Mouse (Mus musculus): ENCODE measurements at regions not wholly inside any gene's neighbourhood (a gene's known extent, or its start where the extent isn't known, plus 50 kb on each side); places are given as distances from the start of the nearest gene placed in this dataset.

DNA sequence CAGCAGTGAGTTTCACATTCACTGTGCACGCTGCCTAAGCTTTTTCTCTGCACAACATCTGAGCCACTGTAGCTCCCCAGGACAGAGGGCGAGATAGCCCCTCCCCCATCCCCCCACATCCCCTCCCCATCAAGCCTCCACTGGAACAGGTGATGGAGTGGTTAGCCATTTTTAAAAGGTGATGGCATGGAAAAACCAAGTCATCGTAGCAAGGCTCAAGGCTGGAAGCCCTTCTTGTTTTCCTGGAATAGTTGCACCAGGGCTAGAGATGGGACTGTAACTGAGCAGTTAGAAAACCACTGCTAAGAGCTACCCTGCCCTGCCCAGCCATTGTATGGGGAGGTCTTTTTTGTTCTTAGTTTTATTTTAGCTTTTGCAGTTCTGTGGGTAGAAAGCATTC, 209.1 kb upstream of the Rreb1 start:
- DNase-seq (ENCODE audit: low read depth, low spot score): peak; percentile 52

- DNase-seq (ENCODE audit: low read depth, low spot score): no peak
Measured at GRCm38 (mm10) chr13:37569486-37569885, 208.7 kb upstream of the Rreb1 start.

- DNase-seq (ENCODE audit: low read depth, low spot score): no peak
Measured at GRCm38 (mm10) chr13:37572983-37573382, 205.2 kb upstream of the Rreb1 start.

DNA sequence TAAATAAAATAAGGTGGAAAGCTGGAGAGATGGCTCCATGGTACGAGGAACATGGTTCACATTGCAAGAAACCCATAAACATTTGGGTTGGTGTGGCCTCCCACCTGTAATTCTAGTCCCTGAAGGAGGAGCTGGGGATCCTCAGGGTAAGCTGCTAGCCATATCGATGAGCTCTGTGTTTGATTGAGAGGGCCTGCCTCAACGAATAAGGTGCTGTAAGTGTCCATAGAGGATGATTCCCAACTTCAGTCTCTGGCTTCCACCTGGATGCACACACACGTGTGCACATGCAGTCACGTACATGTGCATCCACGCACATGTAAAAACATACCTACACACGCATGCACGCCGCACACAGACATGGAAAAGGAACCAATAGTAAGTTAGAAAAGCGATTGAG, 199.0 kb upstream of the Rreb1 start:
- DNase-seq (ENCODE audit: low read depth, low spot score): no peak

- DNase-seq (ENCODE audit: low read depth, low spot score): no peak
Measured at GRCm38 (mm10) chr13:37579775-37580174, 198.4 kb upstream of the Rreb1 start.

DNA sequence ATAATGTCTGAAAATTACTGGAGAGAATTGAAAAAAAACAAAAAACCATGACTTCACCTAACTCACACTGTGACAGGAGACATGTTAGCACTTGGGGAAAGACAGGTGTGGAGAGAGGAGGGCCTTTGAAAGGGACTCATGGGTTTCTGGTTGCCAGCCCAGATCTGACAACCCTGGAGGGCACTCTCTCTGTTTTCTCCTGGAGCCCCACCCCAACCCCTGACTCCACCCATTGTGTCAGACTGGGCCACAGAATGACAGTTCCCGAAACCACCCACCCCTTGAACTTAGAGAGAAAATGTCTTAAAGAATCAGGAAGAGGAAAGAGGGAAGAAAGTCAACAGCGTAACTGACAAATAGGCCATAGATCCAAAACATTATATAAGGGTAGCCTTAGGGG, 197.4 kb upstream of the Rreb1 start:
- no peak for DNase-seq (ENCODE audit: low read depth, low spot score)

DNA sequence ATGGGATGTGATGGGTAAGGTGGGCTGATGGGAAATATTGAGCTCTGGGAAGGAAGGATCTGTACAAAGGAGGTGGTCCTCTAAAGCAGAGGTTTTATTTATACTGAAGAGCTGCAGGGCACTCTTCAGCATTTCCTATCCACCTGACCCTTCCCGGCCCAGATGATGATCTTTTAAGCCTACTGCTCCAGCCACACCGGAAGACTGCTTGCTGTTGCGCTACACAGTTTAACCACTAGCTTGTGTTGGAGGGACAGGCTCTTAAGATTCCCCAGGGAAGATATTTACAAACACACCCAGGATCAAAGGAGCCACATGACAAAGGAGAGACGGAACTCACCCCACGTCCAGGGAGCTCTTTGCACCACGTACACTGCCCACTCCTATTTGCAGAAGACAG, 196.8 kb upstream of the Rreb1 start:
- no peak for DNase-seq (ENCODE audit: low read depth, low spot score)

DNA sequence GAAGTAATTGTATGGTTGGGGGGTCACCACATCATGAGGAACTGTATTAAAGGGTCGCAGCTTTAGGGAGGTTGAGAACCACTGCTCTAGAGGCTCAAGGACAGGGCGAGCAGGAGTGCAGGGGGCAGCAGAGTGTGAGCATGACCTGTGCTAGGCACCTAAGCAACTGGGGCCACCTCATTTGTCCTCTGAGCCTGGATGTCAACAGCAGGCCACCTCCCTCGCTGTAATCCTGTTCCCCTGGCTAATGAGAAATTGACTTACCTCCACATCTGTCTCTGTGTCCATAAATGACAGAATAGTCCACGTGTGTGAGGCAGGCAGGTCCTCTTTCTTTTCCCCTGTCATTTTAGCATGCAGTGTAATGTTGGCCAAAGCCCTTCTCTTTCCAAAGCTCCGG, 192.7 kb upstream of the Rreb1 start:
- no peak for DNase-seq (ENCODE audit: low read depth, low spot score)

DNA sequence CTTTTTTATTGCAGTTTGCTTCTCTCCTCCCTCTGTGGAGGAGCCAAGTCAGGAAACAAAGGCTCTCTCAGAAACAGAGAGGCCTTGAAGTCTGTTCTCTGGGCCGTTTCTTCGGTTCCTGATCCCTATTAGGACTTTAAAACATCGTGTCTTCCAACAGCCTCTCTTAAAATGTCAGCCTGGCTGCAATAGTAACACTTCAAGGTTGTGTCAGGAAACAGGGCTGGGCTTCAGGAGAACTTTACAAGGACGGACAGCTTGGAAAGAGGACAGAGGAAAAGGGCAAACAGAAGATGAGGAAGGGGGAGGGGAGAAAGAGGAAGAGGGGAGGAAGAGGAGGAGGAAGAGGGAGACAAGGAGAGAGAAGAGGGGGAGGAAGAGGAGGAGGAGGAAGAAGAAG, 191.7 kb upstream of the Rreb1 start:
- no peak for DNase-seq (ENCODE audit: low read depth, low spot score)

DNA sequence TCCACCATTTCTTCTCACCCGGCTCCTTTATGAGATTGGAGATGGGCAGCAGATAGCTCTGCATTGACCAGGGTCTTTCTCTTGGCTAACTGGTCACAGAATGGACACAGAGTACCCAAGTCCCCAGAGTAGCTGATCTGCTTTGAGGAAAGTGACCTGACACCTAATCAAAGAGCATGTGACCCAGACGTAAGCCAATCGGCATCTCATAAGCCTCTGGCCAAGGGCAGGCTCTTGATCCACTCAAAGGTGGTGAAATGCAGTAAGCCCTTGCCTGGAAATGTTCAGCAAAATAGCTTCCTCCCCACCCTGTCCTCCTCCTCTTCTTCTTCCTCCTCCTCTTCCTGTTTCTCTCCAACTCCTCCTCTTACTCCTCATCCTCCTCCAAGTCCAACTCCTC, 190.3 kb upstream of the Rreb1 start:
- DNase-seq (ENCODE audit: low read depth, low spot score): no peak

DNA sequence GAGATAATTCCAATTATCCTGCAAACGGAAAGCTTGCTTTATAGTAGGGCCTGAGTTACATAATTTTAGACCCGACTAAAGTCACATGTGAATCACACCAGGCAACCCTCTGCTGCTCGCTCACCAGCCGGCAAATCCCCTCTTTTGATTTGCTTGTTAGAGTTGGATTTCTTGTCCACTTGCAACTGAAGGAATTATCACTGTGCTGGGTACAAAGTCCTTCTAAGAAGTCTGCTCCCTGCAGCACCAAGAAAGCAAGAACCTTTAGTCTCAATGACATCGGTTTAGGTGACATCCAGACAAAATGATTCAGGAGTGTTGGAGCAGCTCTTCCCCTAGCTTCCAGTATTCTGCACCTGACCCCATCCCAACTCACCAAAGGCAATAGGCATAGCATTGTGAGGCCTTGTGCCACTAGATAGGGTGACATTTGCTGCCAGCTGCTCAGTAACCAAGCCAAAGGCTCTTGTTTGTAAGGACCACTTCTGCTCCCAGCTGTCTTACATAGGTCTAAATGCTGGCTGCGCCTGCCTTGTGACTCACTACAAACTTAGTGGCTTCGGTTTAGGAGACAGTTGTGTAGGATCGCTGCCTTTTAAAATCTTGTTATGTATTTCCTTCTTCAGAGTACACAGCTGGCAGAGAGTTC, 189.5 kb upstream of the Rreb1 start:
- no peak for DNase-seq (ENCODE audit: low read depth, low spot score)

GRCm38 (mm10) chr13:37592149-37592548, 186.1 kb upstream of the Rreb1 start:
- DNase-seq (ENCODE audit: low read depth, low spot score): no peak

- peak; percentile 32 for DNase-seq (ENCODE audit: low read depth, low spot score)
Measured at GRCm38 (mm10) chr13:37595196-37595595, 183.0 kb upstream of the Rreb1 start.

GRCm38 (mm10) chr13:37597575-37597974, 180.6 kb upstream of the Rreb1 start:
- DNase-seq (ENCODE audit: low read depth, low spot score): no peak

DNA sequence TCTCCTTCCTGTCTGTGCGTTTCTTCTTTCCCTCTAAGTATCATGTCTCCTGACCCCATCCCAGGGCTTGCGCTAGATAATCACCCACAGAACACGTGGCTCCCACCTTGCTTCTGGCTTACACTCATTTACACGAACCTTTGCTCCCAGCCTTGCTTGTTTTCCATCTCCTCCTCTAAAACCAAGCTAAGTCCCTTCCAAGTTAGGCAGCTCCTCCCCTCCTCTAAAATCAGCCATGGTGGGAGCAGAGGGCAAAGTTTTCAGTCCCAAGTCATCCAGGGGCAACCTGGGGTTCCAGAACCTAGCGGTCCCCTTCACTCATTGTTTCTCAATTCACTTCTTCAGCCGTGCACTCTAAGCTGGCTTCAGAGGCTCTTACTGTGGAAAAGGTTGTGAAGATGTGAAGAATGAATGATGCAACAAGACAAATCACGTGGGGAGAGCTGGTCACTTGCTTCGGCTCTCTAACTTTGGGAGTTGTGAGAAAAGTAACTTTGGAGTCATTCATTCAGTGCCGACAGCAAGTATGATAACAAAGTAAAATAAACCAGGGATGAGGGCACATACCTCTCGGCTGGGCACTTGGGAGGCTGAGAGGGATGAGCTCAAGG, 179.9 kb upstream of the Rreb1 start:
- no peak for DNase-seq (ENCODE audit: low read depth, low spot score)

- no peak for DNase-seq (ENCODE audit: low read depth, low spot score)
Measured at GRCm38 (mm10) chr13:37599679-37600078, 178.5 kb upstream of the Rreb1 start.

- DNase-seq (ENCODE audit: low read depth, low spot score): no peak
Measured at GRCm38 (mm10) chr13:37600172-37600571, 178.0 kb upstream of the Rreb1 start.

DNA sequence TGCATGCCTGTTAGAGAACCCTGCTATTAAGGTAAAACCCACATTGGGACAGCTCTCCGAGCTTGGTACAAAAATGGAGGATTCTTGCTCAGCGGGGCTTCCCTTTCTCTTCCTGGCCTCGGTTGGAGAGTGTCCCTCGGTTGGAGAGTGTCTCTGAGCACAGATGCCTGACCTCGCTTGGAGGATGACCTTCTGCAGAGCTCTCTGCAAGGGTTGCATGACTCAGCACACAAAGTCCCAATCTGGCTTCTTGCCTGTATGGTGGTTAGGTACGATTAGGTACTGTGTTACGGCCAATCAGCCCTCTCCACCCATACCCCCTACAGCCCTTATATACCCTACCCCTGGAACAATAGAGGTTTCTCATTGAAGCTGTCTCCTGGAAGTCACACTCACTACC, 177.1 kb upstream of the Rreb1 start:
- no peak for DNase-seq (ENCODE audit: low read depth, low spot score)

DNA sequence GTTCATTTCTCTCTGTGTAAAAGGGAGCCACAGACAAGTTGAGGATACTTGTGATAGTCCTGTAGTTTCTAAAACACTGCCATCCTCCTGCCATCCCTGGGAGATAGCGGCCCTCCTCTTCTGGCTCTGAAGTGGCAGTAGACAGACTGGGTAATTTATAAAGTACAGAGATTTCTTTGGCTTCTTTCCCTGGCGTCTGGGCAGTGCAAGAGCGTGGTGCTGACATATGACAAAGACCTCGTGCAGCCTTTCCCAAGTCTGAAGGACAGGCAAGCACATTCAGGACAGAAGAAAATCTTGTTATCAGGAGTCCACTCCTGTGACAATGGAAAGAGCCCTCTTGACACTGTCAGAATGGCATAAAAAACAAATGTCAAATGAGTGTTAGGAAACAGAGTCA, 175.9 kb upstream of the Rreb1 start:
- peak; percentile 48 for DNase-seq (ENCODE audit: low read depth, low spot score)

DNA sequence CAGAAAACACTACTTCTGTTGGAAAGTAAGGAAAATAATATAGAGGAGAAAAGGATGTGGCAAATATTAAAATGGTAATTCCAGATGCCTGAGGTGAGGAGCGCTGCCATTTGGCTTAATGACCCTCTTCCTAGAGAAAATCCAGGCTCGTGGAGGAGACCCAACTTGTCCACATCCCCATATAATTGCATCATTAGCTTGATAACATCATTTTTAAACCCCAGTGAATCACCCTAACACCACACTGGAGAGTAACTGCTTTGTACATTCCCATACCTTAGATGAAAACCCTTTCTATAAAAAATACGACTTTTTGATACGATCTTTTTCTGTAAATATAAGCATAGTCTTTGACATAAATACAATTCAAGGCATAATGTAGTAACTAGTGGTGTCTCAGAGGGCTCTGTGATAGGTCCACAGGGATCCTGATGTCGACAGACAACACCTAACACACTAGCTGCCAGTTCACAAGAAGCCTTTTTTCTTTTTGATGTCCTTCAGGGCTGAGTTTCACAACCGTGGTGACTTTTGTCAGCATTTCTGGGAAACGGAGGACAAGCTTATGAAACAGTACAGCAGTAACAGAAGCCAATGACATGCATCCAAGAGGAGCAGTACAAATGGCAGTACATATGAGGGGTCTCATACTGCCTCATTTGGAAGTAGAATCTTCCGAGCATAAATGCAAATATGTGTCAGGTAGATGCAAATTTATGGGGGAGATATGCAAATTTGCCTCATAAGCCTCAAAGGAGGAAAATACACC, 174.8 kb upstream of the Rreb1 start:
- no peak for DNase-seq (ENCODE audit: low read depth, low spot score)

DNA sequence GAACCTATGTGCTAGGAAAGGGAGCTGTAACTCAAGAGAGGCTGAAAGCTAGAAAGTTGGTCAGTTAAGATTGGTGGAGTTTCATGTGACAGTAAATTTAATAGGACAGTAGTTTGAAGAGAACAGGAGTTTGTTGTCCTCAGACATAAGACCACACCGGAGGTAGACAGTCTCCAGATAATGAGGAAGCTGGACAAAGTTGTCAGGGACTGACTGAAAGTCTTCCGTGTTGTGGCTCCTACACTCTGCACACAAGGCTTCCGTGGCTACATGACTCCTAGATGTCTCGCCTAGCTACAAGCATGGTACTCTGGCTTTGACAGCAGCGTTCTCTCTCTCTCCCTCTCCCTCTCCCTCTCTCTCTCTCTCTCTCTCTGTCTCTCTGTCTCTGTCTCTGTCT, 171.9 kb upstream of the Rreb1 start:
- DNase-seq (ENCODE audit: low read depth, low spot score): no peak

DNA sequence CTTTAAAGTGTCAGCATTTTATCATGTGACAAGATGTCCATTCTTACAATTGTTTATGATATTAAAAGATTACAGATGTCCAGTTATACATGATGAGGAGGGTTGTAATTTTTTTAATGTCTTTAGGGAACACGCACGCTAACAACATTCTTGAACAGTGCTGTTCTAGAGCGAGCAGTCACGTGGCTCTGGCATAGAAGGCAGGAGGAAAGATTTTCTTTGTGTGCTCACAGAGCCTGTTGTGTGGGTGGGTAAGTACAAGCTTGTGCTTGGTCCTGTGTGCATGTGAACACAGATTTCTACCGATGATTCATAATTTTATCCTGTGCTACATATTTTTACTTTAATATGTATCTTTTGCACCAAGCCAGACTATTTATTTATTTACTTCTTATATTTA, 169.1 kb upstream of the Rreb1 start:
- DNase-seq (ENCODE audit: low read depth, low spot score): no peak

- DNase-seq (ENCODE audit: low read depth, low spot score): no peak
Measured at GRCm38 (mm10) chr13:37611387-37611786, 166.8 kb upstream of the Rreb1 start.

All from skeletal muscle tissue, adult 2 months (tissue).